Mouse (Mus musculus): ENCODE data around the gene Larp4. TPM values are rescaled to one million over a fixed set of nuclear protein-coding genes. Genes with fewer than 3 reads are reported as not detected.

Larp4 gene
- total RNA-seq, 1 experiment, result 283 TPM

- Histone ChIP-seq H3K9ac (ENCODE audit: insufficient read depth, low read depth, low read length, poor library complexity, severe bottlenecking) (no peak overlapping the region), H3K27ac (ENCODE audit: insufficient read depth, low read depth, low read length, poor library complexity, severe bottlenecking) (no peak overlapping the region), H3K36me3 (ENCODE audit: control insufficient read depth, insufficient read depth, low read length, poor library complexity, severe bottlenecking) (no peaks in the 10 kb centered on the region), H3K4me3 (ENCODE audit: insufficient read depth in 1 of 2, low read depth in 1 of 2, low read length in 2 of 2, poor library complexity in 1 of 2, severe bottlenecking in 1 of 2) (peak overlapping the region in 1 of 2 experiments; percentile 3; a peak in 1 of 4 replicates), H3K9me3 (ENCODE audit: control insufficient read depth, insufficient read depth, low read depth, low read length) (no peaks in the 10 kb centered on the region), H3K4me1 (ENCODE audit: control insufficient read depth in 2 of 2, insufficient read depth in 2 of 2, low read length in 2 of 2, poor library complexity in 1 of 2) (peaks cover 0 to 13% of the 10 kb centered on the region in 2 experiments; a peak in 2 of 4 replicates)
- TF ChIP-seq MAFK (IDR thresholded peaks at IDR 0.05; ENCODE audit: insufficient read depth, low read depth, low read length) (no peak), CHD2 (IDR thresholded peaks at IDR 0.05; ENCODE audit: low read depth, low read length) (no peak), ZC3H11A (IDR thresholded peaks at IDR 0.05; ENCODE audit: borderline replicate concordance, low read depth, low read length) (no peak), ZNF384 (IDR thresholded peaks at IDR 0.05; ENCODE audit: low read depth, low read length) (no peak), HCFC1 (IDR thresholded peaks at IDR 0.05; ENCODE audit: borderline replicate concordance, insufficient read depth, low read length) (no peak)
- in situ Hi-C loops (cut with MboI; ENCODE audit: low sequenced_read_pairs in 2 of 2, unreplicated experiment in 2 of 2), result no loop called here
- DNase-seq (ENCODE audit: low read depth, low spot score), result peak; percentile 61
Observed at GRCm38 (mm10) chr15:100041267-100042047, 71.6 kb downstream of the Larp4 start.

- TF ChIP-seq MAFK (IDR thresholded peaks at IDR 0.05; ENCODE audit: insufficient read depth, low read depth, low read length), result no peak
- TF ChIP-seq ZNF384 (IDR thresholded peaks at IDR 0.05; ENCODE audit: low read depth, low read length), result no peak
- TF ChIP-seq ZC3H11A (IDR thresholded peaks at IDR 0.05; ENCODE audit: borderline replicate concordance, low read depth, low read length), result no peak
- TF ChIP-seq CHD2 (IDR thresholded peaks at IDR 0.05; ENCODE audit: low read depth, low read length), result no peak
- no peak for TF ChIP-seq HCFC1 (IDR thresholded peaks at IDR 0.05; ENCODE audit: borderline replicate concordance, insufficient read depth, low read length)
- Histone ChIP-seq H3K36me3 (ENCODE audit: control insufficient read depth, insufficient read depth, low read length, poor library complexity, severe bottlenecking) (no peaks in the 10 kb centered on the region), H3K9ac (ENCODE audit: insufficient read depth, low read depth, low read length, poor library complexity, severe bottlenecking) (no peak overlapping the region), H3K9me3 (ENCODE audit: control insufficient read depth, insufficient read depth, low read depth, low read length) (no peaks in the 10 kb centered on the region), H3K4me1 (ENCODE audit: control insufficient read depth in 2 of 2, insufficient read depth in 2 of 2, low read length in 2 of 2, poor library complexity in 1 of 2) (peaks cover 0 to 13% of the 10 kb centered on the region in 2 experiments; a peak in 2 of 4 replicates), H3K4me3 (ENCODE audit: insufficient read depth in 1 of 2, low read depth in 1 of 2, low read length in 2 of 2, poor library complexity in 1 of 2, severe bottlenecking in 1 of 2) (peak overlapping the region in 1 of 2 experiments; percentile 3; a peak in 1 of 4 replicates), H3K27ac (ENCODE audit: insufficient read depth, low read depth, low read length, poor library complexity, severe bottlenecking) (no peak overlapping the region)
- in situ Hi-C loops (cut with MboI; ENCODE audit: low sequenced_read_pairs in 2 of 2, unreplicated experiment in 2 of 2), result no loop called here
- DNase-seq (ENCODE audit: low read depth, low spot score), result no peak
Observed at GRCm38 (mm10) chr15:100042048-100042400, 72.2 kb downstream of the Larp4 start.

GRCm38 (mm10) chr15:100045576-100045975 lies 75.7 kb downstream of the Larp4 start:
- DNase-seq (ENCODE audit: low read depth, low spot score), result no peak
- in situ Hi-C loops (cut with MboI; ENCODE audit: low sequenced_read_pairs in 2 of 2, unreplicated experiment in 2 of 2), result no loop called here
- Histone ChIP-seq H3K9me3 (ENCODE audit: control insufficient read depth, insufficient read depth, low read depth, low read length) (no peaks in the 10 kb centered on the region), H3K27ac (ENCODE audit: insufficient read depth, low read depth, low read length, poor library complexity, severe bottlenecking) (no peak overlapping the region), H3K4me3 (ENCODE audit: insufficient read depth in 1 of 2, low read depth in 1 of 2, low read length in 2 of 2, poor library complexity in 1 of 2, severe bottlenecking in 1 of 2) (no peak overlapping the region), H3K9ac (ENCODE audit: insufficient read depth, low read depth, low read length, poor library complexity, severe bottlenecking) (no peak overlapping the region), H3K36me3 (ENCODE audit: control insufficient read depth, insufficient read depth, low read length, poor library complexity, severe bottlenecking) (no peaks in the 10 kb centered on the region), H3K4me1 (ENCODE audit: control insufficient read depth in 2 of 2, insufficient read depth in 2 of 2, low read length in 2 of 2, poor library complexity in 1 of 2) (peaks cover 0 to 13% of the 10 kb centered on the region in 2 experiments; a peak in 2 of 4 replicates)
- TF ChIP-seq HCFC1 (IDR thresholded peaks at IDR 0.05; ENCODE audit: borderline replicate concordance, insufficient read depth, low read length), result no peak
- no peak for TF ChIP-seq MAFK (IDR thresholded peaks at IDR 0.05; ENCODE audit: insufficient read depth, low read depth, low read length)
- TF ChIP-seq ZNF384 (IDR thresholded peaks at IDR 0.05; ENCODE audit: low read depth, low read length), result no peak
- TF ChIP-seq CHD2 (IDR thresholded peaks at IDR 0.05; ENCODE audit: low read depth, low read length), result no peak
- TF ChIP-seq ZC3H11A (IDR thresholded peaks at IDR 0.05; ENCODE audit: borderline replicate concordance, low read depth, low read length), result no peak

- in situ Hi-C loops (cut with MboI; ENCODE audit: low sequenced_read_pairs in 2 of 2, unreplicated experiment in 2 of 2), result no loop called here
- H3K9me3 ChIP-seq (ENCODE audit: control insufficient read depth, insufficient read depth, low read depth, low read length), result no peaks in the 10 kb centered on the region
- H3K4me3 ChIP-seq (ENCODE audit: insufficient read depth in 1 of 2, low read depth in 1 of 2, low read length in 2 of 2, poor library complexity in 1 of 2, severe bottlenecking in 1 of 2), result no peak overlapping the region
- H3K27ac ChIP-seq (ENCODE audit: insufficient read depth, low read depth, low read length, poor library complexity, severe bottlenecking), result no peak overlapping the region
- no peaks in the 10 kb centered on the region for H3K36me3 ChIP-seq (ENCODE audit: control insufficient read depth, insufficient read depth, low read length, poor library complexity, severe bottlenecking)
- no peak for DNase-seq (ENCODE audit: low read depth, low spot score)
- H3K4me1 ChIP-seq (ENCODE audit: control insufficient read depth in 2 of 2, insufficient read depth in 2 of 2, low read length in 2 of 2, poor library complexity in 1 of 2), result peaks cover 0 to 7% of the 10 kb centered on the region in 2 experiments; a peak in 1 of 4 replicates
- no peak overlapping the region for H3K9ac ChIP-seq (ENCODE audit: insufficient read depth, low read depth, low read length, poor library complexity, severe bottlenecking)
- TF ChIP-seq ZC3H11A (IDR thresholded peaks at IDR 0.05; ENCODE audit: borderline replicate concordance, low read depth, low read length), result no peak
- no peak for TF ChIP-seq ZNF384 (IDR thresholded peaks at IDR 0.05; ENCODE audit: low read depth, low read length)
- no peak for TF ChIP-seq CHD2 (IDR thresholded peaks at IDR 0.05; ENCODE audit: low read depth, low read length)
- TF ChIP-seq HCFC1 (IDR thresholded peaks at IDR 0.05; ENCODE audit: borderline replicate concordance, insufficient read depth, low read length), result no peak
- no peak for TF ChIP-seq MAFK (IDR thresholded peaks at IDR 0.05; ENCODE audit: insufficient read depth, low read depth, low read length)
Observed at GRCm38 (mm10) chr15:100049496-100050087, 79.7 kb downstream of the Larp4 start.

Data from ES-E14 (cell line).